Mouse (Mus musculus) ES-E14 (cell line): ENCODE measurements around the gene Trpm2.

Source experiments
- CHD2 ChIP-seq: IDR thresholded peaks from 2 replicates; pipeline ENCODE4 v1.6.1; 2014; ENCODE audit warnings: mild to moderate bottlenecking, low read depth, low read length, inconsistent platforms
- ZNF384 ChIP-seq: IDR thresholded peaks from 2 replicates; pipeline ENCODE4 v1.6.1; 2012; ENCODE audit warnings: low read depth, low read length, inconsistent platforms

GRCm38 (mm10) chr10:77861675-77862074 is 108.7 kb downstream of the Trpm2 start, which contains the start of gene Gm3285:
- TF ChIP-seq CHD2 (no peak), ZNF384 (no peak)
